Mouse (Mus musculus) layer of hippocampus, adult 18-20 months (tissue): ENCODE results near the gene Lefty2. TPM values are rescaled to one million over a fixed set of nuclear protein-coding genes. Genes with fewer than 3 reads are reported as not detected.
"Not testable (repeated sequence)": the region's sequence is repeated elsewhere in the genome, so short reads cannot be mapped to it uniquely, and the experiment has no call there.

Source experiments
- DNase-seq, 2 experiments: peaks; one replicate each; pipeline ENCODE4 v3.0.0; 2022; ENCODE audit warnings: low spot score in 2 of 2
- total RNA-seq, 2 experiments: library from RNA; stranded (reverse); gene quantifications; 2 replicates each; pipeline ENCODE4 v1.2.3; 2021

Gene Lefty2
- total RNA-seq, 2 experiments from 2014 or later = 1.3 to 2.3 TPM

DNA sequence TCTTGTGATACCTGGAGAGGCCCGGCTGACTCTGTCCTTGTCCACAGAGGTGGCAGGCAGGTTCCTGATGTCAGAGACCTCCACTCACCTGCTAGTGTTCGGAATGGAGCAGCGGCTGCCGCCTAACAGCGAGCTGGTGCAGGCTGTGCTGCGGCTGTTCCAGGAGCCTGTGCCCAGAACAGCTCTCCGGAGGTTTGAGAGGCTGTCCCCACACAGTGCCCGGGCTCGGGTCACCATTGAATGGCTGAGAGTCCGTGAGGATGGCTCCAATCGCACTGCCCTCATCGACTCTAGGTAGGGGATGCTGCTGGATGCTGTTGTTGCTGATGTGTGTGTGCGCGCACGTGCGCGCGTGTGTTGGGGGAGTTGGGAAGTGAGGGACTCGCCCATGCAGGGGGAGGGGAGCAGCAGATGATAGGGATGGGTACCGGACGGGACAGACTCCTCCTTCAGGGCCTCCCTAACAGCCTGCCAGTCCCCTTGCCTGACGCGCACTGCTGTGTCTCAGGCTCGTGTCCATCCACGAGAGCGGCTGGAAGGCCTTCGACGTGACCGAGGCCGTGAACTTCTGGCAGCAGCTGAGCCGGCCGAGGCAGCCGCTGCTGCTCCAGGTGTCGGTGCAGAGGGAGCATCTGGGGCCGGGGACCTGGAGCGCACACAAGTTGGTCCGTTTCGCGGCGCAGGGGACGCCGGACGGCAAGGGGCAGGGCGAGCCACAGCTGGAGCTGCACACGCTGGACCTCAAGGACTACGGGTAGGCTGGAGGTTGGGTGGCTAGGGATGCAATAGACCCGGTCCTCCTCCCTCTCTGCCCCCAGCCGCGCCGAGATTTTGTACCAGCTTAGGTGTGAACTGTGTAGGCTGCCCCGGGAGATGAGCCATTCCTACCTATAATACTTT is 1.4 kb downstream of the Lefty2 start:
- DNase-seq = not testable (repeated sequence)

GRCm38 (mm10) chr1:180901107-180901506 is 8.2 kb downstream of the Lefty2 start:
- peak in 1 of 2 experiments; percentile 42 for DNase-seq

DNA sequence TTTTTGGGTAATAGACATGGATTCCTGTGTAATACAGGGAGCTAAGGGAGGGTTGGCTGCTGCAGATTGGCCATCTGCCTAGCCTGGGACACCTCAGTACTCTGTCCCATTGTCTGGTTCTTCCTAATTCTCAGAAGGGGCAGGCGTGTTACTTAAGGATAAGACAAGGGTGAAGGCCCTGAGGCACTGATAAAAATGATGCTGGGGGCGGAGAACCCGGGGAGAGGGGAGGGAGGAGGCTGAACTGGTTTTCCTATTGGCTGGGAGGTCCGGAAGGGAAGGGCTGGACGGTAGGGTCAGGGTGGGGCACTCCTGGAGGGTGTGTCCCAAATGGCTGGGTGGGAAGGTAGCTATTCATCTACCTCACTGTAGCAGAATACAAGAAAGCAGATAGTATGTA is 10.0 kb downstream of the Lefty2 start:
- DNase-seq = no peak

DNA sequence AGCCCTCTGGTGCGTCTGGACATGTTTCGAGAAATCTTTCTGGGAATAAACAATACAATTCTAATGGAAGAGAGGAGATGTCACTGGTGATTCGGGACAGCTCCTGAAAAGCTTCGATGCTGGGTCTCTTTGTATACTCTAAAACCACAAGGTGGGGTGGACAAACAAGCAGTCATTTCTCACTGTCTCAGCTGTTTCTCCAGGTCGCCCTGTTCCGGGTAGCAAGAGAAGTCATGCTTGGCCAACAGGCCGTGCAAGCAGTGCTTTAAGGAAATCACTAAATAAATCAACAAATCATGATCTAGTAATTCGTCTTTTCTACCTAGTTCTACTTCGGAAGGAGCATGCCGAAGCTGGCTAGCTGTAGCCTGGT is 10.7 kb downstream of the Lefty2 start:
- no peak for DNase-seq

DNA sequence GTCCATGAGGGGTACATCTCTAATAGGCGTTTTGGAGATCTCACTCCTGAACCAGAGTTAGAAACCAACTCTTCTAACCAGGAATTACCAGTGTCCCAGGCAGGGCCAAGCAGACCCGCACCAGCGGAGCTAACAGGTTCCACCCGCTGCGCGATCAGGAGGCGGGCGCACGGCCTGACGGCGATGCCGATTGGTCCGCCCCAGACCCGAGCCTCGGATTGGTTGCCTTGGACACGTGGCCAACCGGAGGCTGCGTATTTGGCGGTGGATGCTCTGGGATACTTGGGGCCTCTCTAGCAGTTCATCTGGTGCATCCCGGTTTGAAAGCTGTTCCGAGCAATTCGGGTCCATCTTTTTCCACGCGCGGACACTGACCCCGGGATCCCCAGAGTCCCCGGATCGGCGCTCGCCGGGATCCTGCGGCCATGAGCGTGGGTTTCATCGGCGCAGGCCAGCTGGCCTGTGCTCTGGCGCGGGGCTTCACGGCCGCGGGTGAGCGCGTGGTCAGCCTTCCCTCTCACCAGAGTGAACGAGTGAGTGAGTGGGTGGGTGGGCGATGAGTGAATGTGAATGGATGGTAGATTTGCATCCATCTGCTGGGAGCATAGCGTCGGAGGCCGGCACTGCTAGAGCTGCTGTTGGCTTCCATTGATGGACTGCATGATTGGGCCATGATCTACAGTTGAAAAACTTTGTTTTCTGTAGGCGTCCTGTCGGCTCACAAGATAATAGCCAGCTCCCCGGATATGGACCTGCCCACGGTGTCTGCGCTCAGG is 11.3 kb downstream of the Lefty2 start, which contains the start of gene Pycr2:
TSS of gene Pycr2 (plus strand) at position 255 of the 776 bp plus-strand sequence.
- peak; percentile 92 to 96 for DNase-seq

DNA sequence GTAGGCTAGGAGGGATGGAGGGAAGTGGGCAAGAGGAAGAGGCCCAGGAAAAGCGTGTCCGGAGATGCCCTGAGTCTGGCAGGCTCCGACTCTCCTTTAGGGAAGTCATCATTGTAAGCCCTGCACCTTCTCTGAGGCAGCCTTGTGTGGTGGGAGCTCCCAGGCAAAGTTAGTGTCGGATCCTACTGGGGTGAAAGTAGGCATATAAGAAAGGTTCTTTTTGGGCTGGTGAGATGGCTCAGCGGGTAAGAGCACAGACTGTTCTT is 11.8 kb downstream of the Lefty2 start:
- DNase-seq = no peak

DNA sequence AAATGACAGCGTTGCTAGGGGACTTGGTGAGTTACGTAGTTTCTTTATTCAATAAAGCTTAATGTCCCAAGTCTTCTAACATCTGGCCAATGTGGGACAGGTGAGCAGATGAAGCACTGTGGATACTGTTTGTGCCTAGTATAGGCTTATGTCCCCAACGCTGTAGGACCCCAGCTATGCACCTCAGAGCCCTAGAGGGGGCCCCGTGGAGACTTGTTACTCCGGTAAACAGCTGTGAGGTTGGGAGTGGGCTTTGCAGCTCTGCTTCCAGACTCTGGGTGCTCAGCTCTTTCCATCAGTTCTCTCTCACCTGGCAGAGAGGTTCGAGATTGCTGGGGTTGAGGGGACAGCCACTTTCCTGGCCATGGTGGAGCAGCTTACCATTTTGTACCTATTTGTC is 12.4 kb downstream of the Lefty2 start:
- DNase-seq = no peak

- no peak for DNase-seq
Measured at GRCm38 (mm10) chr1:180905876-180906275, 13.0 kb downstream of the Lefty2 start.

GRCm38 (mm10) chr1:180906461-180907147 is 13.7 kb downstream of the Lefty2 start:
- no peak for DNase-seq

- DNase-seq = no peak
Measured at GRCm38 (mm10) chr1:180911138-180911537, 18.2 kb downstream of the Lefty2 start.

- no peak for DNase-seq
Measured at GRCm38 (mm10) chr1:180911653-180912287, 18.9 kb downstream of the Lefty2 start.

DNA sequence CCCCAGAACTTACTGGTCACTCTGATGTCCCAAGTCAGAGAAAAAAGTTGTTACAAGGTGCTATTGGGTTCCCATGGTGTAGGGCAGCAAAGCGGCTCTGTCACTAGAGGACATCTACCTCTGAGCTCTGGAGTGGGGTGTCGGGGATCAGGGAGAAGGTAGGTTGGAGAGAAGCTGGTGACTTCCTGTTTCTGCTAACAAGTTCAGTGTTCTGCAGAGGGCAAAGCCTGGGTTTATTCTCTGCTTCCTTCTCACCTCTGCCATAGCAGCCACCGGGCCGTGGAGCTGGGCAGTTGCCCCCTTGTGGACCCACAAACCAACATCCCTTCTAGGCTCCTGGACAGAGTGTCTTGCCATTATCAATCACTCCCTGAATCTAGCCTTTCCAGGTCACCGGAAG is 19.9 kb downstream of the Lefty2 start:
- DNase-seq = no peak

DNA sequence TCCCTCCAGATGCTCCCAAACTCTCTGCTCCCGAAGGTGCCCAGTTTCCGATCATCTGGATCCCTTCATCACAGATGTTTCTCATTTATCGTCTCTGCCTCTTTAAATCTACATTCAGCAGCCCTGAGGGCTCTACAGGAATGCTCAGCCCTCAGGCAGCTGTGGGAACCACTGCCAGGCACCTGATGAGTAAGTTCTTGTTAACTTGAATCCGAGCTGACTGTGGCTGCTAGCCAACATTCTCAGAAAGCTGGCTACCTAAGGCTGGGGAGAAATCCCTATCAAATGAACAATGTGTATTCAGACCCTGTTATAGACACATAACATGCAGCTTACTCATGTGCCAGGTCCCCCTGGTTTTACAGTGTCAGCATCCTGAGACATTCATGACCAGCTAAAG is 20.9 kb downstream of the Lefty2 start:
- DNase-seq = no peak

GRCm38 (mm10) chr1:180916425-180916824 is 23.5 kb downstream of the Lefty2 start:
- DNase-seq = no peak

DNA sequence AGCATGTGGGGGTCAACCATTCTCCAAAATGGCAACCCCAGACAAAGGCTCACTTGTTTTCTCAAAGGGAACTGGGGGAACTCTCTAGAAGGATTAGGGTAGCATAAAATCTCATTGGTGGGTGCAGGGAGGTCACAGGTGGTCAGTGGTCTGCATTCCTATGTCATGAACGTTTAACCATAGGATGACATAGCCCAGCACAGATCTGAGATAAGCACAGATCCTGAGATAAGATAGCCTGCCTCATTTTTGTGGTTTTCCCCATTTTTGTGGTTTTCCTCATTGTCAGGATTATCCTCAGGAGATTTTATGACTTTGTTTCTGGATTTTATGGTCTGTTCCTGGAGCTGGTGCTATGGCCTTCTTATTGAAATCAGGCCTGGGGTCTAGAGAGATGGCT is 24.1 kb downstream of the Lefty2 start:
- no peak for DNase-seq

DNA sequence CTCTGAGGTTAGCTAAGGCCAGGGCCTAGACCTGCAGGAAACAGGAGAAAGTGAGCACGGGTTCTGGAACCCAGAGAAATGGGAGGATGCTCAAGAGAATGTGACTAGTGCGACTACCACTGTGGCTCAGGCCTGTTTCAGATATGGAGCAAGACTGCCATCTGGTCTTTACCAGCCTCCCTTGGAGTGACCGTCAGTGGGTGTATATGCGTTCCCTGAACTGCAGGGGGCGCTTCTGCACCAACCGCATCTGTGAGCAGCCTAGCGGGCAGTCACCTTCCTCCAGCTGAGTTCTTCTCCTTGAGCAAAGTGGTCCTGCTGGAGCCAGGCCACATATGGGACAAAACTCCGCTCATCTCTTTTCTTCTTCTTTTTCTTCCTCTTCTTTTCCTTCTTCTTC is 26.8 kb downstream of the Lefty2 start:
- no peak for DNase-seq

DNA sequence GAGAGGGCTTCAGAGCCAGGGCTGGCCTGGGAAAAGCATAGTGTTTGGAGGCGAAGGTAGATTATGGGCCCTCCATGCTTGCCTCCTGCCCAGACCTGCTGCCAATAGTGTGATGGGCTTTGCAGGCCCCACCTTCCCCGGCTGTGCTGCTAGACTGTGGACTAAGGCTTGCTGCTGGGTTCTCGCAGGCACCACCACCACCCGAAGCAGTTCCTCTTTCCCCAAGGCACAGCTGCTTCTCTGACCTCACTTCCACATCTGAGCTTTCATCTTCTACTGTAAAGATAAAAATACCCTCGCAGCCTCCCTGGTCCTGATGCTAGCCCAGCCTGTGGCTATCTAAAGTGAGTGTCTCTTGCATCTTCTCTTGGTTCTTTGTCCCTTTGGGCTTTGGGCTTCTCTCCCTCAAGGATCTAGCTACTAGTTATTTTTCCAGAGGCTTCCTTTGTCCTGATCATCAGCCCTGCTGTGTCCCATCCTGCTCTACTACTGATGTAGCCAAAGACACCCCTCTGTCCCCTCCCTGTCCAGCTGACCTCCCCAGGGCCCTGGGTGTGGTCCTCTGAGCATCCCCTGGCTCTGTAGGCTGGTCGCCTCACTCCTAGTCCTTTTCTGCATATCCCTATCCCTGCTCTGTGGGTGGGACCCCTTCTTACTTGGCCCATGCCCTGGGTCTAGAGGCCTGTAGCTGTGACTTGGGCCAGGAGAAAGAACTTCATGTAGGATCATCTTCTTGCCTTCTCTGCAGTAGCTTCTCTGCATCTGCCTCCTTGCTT is 29.6 kb downstream of the Lefty2 start:
- DNase-seq = no peak

GRCm38 (mm10) chr1:180924737-180925136 is 31.8 kb downstream of the Lefty2 start:
- DNase-seq = no peak

DNA sequence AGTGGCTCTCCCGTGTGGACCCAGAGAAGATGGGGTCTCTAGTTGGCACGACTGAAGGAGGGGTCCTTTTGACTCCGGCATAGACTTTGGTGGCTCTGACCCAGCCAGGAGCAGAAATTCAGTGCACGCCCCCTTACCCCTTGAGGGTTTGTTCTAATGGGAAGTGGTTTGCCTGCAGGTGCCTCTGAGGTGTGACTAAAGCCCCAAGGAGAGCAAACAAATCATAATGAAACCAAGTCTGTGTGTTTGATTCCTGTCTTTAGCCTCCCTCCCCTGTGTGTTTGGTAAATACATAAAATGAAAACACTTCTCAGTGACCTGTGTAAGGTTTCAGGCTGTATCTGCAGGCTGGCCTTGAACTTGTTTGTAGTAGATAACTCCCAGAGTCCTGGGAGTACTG is 33.4 kb downstream of the Lefty2 start:
- DNase-seq = no peak

GRCm38 (mm10) chr1:180929599-180929998 is 36.7 kb downstream of the Lefty2 start:
- no peak for DNase-seq

DNA sequence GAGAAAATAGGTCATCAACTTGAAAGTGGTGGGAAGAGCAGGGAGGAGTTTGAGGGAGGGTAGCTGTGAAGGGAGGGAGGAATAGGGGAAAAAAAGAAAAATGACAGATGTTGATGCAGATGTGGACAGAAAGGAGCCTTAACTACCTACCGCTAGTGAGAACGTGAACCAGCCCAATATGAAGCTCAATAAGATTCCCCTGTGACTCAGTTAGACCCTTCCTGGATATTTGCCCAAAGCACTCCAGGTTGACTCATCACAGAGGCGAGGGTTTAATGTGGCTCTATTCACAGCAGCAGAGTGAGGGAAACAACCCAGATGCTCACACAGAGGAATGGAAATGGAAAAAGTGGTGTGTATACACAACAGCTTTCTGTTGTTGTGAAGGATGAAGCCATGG is 38.2 kb downstream of the Lefty2 start:
- DNase-seq = no peak
